Mouse (Mus musculus) megakaryocyte, embryonic 14.5 days (primary cell): Measurements from ENCODE around the gene Mroh8.

Source experiments
- FLI1 ChIP-seq: IDR thresholded peaks from 2 replicates; pipeline ENCODE4 v1.6.1; 2012; ENCODE audit warnings: low read length, inconsistent platforms, mixed read lengths
- GATA1 ChIP-seq: IDR thresholded peaks from 3 replicates; pipeline ENCODE4 v1.6.1; 2012; ENCODE audit warnings: mixed read lengths, low read length, inconsistent platforms, borderline replicate concordance

DNA sequence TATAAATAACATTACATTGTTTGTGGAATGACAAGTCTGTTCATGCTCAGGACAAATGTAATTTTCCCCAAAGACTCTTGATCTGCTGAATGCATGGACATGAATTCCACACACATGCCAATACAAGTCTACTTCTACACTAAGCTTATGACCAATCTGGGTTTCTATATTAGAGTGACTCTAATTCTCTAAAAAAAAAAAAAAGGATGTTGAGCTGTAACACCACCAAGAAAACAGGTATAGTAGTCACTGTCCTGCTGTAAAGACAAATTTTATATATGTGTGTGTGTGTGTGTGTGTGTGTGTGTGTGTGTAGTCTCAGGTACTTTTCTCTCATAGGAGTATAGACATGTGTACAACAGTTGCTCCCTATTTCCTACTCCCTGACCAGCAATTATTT is 76.3 kb downstream of the Mroh8 start:
- no peak for TF ChIP-seq GATA1
- TF ChIP-seq FLI1 = no peak
